Mouse (Mus musculus): Measurements from ENCODE around the gene Mapk8ip1.

DNA sequence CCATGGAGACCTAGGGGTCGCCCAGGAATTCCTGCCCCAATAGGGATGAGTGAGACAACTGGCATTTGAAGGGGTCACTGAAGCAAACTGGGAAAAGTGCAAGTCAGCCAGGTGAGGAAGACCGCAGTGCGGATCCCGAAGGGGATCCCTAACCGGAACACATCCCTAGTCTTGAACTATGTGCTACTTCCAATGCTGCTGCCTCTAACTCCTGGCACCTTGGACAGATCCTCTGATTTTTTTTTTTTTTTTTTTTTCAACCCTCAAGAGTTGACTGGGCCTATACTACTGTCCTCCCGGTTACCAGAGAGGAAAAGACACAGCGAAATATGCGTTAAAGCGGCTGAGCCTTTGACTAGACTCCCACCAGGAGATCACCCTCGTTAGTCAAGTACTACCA lies 11.4 kb downstream of the Mapk8ip1 start:
- TF ChIP-seq CTCF (IDR thresholded peaks at IDR 0.05) = no peak
- TF ChIP-seq POLR2A (IDR thresholded peaks at IDR 0.05; ENCODE audit: insufficient read depth, low read depth, low read length) = no peak
